Mouse (Mus musculus): ENCODE measurements around the gene Rps29.

Gene Rps29

GRCm38 (mm10) chr12:69158765-69159577, at the start of gene Rps29:
Gene Rps29, minus strand, starts transcription at chr12:69159186.
- DNase-seq (ENCODE audit: low read depth in 2 of 2, low spot score in 2 of 2), result peak; percentile 95 to 98

DNA sequence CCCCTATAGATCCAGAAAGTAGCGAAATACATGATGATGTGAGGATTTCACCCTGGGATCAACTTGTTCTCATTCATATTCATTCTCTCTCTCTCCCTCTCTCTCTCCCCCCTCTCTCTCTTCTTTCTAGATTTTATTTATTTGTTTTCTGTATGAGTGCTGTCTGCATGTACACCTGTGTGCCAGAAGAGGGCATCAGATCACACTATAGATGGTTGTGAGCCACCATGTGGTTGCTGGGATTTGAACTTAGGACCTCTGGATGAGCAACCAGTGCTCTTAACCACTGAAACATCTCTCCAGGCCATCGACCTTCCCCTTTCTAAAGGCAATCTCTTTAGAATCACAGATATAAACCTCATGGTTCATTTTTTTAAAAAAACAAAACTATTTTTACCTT, 49.5 kb upstream of the Rps29 start:
- no peak for DNase-seq (ENCODE audit: low read depth in 2 of 2, low spot score in 2 of 2)

DNA sequence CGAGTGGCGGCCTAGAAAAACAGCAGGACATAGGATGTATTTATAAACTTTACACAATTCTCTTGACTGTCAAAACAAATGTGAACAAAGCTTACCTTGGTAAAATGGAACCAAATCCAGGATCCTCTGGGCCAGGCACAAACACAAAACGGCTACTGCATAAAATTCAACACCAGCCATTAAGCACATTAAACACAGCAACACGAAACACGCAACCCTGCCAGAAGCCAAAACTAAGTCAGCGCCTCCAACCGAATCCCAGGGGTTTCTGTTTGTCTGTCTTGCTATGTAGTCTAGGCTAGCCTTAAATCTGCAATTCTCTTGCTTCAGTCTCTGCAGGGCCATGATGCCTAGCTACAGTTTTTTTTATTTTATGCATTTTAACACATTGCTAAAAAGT, 48.9 kb upstream of the Rps29 start:
- DNase-seq (ENCODE audit: low read depth in 2 of 2, low spot score in 2 of 2), result no peak

DNA sequence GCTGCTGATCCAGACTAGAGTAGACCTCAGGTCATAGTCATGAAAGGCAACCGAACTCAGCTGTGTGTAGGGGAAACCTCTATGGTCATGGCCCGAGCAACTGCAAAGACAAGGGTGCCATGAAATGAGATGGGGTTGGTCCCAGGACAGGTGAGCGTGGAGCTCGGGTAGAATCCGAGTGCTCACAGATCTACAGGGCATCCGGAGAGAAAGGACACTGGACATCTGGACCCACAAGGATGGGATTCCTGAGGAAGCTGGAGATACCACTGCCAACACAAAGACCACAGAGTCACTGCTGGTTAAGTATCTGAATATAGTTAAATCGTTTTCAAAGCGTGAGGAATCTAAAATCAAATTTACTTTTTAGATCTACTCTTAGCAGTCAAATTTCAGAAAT, 48.4 kb upstream of the Rps29 start:
- DNase-seq (ENCODE audit: low read depth in 2 of 2, low spot score in 2 of 2), result no peak

- no peak for DNase-seq (ENCODE audit: low read depth in 2 of 2, low spot score in 2 of 2)
Measured at GRCm38 (mm10) chr12:69204052-69204833, 45.3 kb upstream of the Rps29 start, which contains the start of gene Gm49384. Gene Gm49384, minus strand, starts transcription at chr12:69204267.

- no peak for DNase-seq (ENCODE audit: low read depth in 2 of 2, low spot score in 2 of 2)
Measured at GRCm38 (mm10) chr12:69198985-69199384, 40.0 kb upstream of the Rps29 start.

DNA sequence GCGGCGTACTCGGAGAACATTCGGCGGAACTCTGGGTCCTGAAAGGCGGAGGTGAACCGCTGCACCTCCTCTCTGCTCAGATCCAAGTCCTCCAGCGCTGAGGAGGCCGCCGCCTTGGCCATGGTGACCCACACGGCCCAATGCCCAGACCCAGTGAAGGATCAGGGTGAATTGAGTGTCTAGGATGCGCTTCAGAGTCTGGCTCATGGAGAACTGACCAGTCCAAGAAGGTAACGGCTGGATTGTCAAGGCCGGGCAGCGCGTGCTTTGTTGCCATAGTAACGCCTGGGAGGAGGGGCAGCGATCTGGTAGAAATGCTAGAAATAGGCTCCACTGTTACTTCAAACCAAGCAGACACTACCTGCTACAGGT, 39.2 kb upstream of the Rps29 start, which contains the start of gene Dnaaf2:
Gene Dnaaf2, minus strand, starts transcription at position 266 of the 372 bp plus-strand sequence.
- peak in 1 of 2 experiments; percentile 55 for DNase-seq (ENCODE audit: low read depth in 2 of 2, low spot score in 2 of 2)

GRCm38 (mm10) chr12:69197378-69198163, 38.6 kb upstream of the Rps29 start:
- DNase-seq (ENCODE audit: low read depth in 2 of 2, low spot score in 2 of 2), result peak; percentile 28 to 35

- peak; percentile 36 to 42 for DNase-seq (ENCODE audit: low read depth in 2 of 2, low spot score in 2 of 2)
Measured at GRCm38 (mm10) chr12:69196444-69197377, 37.7 kb upstream of the Rps29 start, which contains the start of gene Gm49383. Gene Gm49383, minus strand, starts transcription at chr12:69197104.

GRCm38 (mm10) chr12:69192637-69193036, 33.7 kb upstream of the Rps29 start:
- no peak for DNase-seq (ENCODE audit: low read depth in 2 of 2, low spot score in 2 of 2)

DNA sequence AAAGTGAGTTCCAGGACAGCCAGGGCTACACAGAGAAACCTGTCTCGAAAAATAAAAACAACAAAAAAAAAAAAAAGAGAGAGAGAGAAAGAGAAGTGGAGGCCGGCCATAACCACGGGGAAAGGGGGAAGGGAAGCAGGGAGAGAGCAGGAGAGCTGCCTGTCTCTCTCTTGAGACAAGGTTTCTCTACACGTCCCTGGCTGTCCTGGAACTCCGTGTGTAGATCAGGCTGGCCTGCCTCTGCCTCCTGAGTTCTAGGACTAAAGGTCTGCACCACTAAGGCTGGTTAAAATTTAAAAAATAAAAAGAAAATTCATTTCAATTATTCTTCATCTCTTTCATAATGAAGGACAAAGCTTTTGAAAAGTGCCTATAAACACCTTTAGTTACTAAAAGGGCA, 32.4 kb upstream of the Rps29 start:
- no peak for DNase-seq (ENCODE audit: low read depth in 2 of 2, low spot score in 2 of 2)

DNA sequence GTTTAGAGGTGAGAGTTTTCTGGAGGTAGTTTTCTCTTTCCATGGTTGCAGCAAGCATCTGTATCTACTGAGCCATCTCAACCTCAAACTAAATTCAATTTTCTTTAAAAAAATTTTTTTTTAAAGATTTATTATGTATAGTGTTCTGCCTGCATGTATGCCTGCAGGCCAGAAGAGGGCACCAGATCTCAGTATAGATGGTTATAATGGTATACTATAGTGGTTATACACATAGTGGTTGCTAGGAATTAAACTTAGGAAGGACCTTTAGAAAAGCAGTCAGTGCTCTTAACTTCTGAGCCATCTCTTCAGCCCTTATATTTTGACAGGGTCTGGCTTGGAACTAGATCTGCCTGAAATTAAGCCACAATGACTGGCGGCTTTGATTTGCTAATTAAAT, 31.5 kb upstream of the Rps29 start:
- DNase-seq (ENCODE audit: low read depth in 2 of 2, low spot score in 2 of 2), result peak in 1 of 2 experiments; percentile 36

DNA sequence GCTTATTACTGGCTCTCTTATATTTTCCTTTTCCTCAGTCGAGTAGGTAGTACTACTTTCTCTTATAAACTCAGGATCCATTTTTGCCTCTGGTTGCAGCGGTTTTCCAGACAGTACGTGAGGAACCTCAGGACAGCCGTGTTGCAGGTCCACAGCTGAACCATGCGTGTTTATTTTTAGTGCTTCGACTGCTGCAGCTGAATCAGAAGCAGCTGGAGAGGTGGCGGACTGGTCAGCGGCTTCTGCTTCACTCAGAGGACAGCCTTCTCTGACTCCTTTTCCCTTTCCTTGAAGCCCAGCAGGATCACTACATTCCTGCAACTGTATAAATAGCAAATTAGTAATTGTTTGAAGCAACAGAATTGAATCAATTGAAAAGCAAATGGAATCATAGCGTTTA, 31.1 kb upstream of the Rps29 start:
- DNase-seq (ENCODE audit: low read depth in 2 of 2, low spot score in 2 of 2), result no peak

- DNase-seq (ENCODE audit: low read depth in 2 of 2, low spot score in 2 of 2), result no peak
Measured at GRCm38 (mm10) chr12:69186811-69187471, 28.0 kb upstream of the Rps29 start.

- no peak for DNase-seq (ENCODE audit: low read depth in 2 of 2, low spot score in 2 of 2)
Measured at GRCm38 (mm10) chr12:69185371-69185770, 26.4 kb upstream of the Rps29 start.

DNA sequence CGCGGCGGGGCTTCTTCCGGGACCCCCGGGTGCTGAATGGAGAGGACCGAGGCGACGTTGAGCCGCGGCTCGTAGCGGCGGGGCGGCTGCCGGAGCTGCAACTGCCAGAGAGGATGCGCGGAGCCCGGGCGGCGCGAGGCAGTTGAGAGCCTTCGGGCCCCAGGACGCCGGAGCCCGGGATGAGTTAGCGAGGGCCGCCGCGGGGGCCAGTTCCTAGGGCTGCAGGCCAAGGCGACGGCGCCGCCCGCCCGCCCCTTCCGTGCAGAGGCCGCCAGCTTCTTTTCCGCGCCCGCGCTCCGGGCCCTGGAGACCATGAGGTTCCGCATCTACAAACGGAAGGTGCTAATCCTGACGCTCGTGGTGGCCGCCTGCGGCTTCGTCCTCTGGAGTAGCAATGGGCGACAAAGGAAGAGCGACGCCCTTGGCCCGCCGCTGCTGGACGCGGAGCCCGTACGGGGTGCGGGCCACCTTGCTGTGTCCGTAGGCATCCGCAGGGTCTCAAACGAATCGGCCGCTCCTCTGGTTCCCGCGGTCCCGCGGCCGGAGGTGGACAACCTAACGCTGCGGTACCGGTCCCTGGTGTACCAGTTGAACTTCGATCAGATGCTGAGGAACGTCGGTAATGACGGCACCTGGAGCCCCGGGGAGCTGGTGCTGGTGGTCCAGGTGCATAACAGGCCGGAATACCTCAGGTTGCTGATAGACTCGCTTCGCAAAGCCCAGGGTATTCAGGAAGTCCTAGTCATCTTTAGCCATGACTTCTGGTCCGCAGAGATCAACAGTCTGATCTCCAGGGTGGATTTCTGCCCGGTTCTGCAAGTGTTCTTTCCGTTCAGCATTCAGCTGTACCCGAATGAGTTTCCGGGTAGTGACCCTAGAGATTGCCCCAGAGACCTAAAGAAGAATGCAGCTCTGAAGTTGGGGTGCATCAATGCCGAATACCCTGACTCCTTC, 25.6 kb upstream of the Rps29 start:
- DNase-seq (ENCODE audit: low read depth in 2 of 2, low spot score in 2 of 2), result peak in 1 of 2 experiments; percentile 16

- peak; percentile 91 to 93 for DNase-seq (ENCODE audit: low read depth in 2 of 2, low spot score in 2 of 2)
Measured at GRCm38 (mm10) chr12:69183583-69184308, 24.8 kb upstream of the Rps29 start, which contains the start of the genes Rpl36al and Mgat2. Gene Rpl36al, minus strand, starts transcription at chr12:69184083. Gene Mgat2, plus strand, starts transcription at chr12:69184157.

- DNase-seq (ENCODE audit: low read depth in 2 of 2, low spot score in 2 of 2), result no peak
Measured at GRCm38 (mm10) chr12:69181800-69182199, 22.8 kb upstream of the Rps29 start.

Measured in CD8-positive naive resting alpha-beta T cell, adult 2 months (primary cell).